ENCODE assay signal across 8 mouse cellular contexts in genomic region chr7:4513236-4513635, GRCm38 (mm10). TPM values are rescaled to one million over a fixed set of nuclear protein-coding genes. Genes with fewer than 3 reads are reported as not detected.
A peak's percentile ranks its signal among the peaks of the same experiment; 100 is the strongest.
DNase-seq lines count a peak whose midpoint lies in the region; ATAC-seq lines count a peak whose summit lies in the region.

No protein-coding gene starts in this region.

- peak; percentile 94 for DNase-seq in heart, adult 11 months
- DNase-seq in heart, adult 9 months (ENCODE audit: low spot score in 2 of 2): no peak
- DNase-seq in CD4-positive, CD25-positive, alpha-beta regulatory T cell, adult 2 months (ENCODE audit: low read depth, low spot score): peak; percentile 82
- peak; percentile 56 for DNase-seq in c-Kit-positive CD71-positive TER-119-negative erythroid progenitor cells, embryonic 14.5 days (ENCODE audit: low read depth)
- peak; percentile 50 for DNase-seq in lung, postnatal 36 days
- DNase-seq in thymus, postnatal 36 days: peak; percentile 26 to 33
- no peak for DNase-seq in cerebellum, adult 11-12 months

- peak; percentile 58 to 62; a peak in 2 of 4 replicates for ATAC-seq in hematopoietic stem cell, adult 5-6 weeks (replicated peaks in 1 of 2; ENCODE audit: insufficient read depth in 1 of 2, low FRiP score in 2 of 2, low TSS enrichment in 1 of 2, low read depth in 1 of 2, poor library complexity in 2 of 2, severe bottlenecking in 2 of 2)

RNA-seq across cellular contexts. Expression of gene Tnnt1, which starts 2.9 kb away (rescaled TPM):
- total RNA-seq in hematopoietic stem cell, adult 5-6 weeks (2017): 8.2 and 11.1 TPM in 2 replicates

RNA-seq across cellular contexts. Expression of gene Tnni3, which starts 10.8 kb away (rescaled TPM):
- 7.0 and 7.1 TPM in 2 replicates for total RNA-seq in hematopoietic stem cell, adult 5-6 weeks (2017)

RNA-seq across cellular contexts. Expression of gene Ppp1r12c, which starts 11.8 kb away (rescaled TPM):
- 134 and 190 TPM in 2 replicates for total RNA-seq in hematopoietic stem cell, adult 5-6 weeks (2017)

RNA-seq across cellular contexts. Expression of gene Dnaaf3, which starts 19.0 kb away (rescaled TPM):
- 2.4 and 2.6 TPM in 2 replicates for total RNA-seq in hematopoietic stem cell, adult 5-6 weeks (2017)

RNA-seq across cellular contexts. Expression of gene Syt5, which starts 34.1 kb away (rescaled TPM):
- total RNA-seq in hematopoietic stem cell, adult 5-6 weeks (2017): 1.0 TPM in 1 of 2 replicates, not detected in the other

Comparison
In these comparisons a context has a peak if more than half of its experiments do, and no peak if none do; other contexts are left out.
1. DNase-seq: peak in heart, adult 11 months (single experiment), CD4-positive, CD25-positive, alpha-beta regulatory T cell, adult 2 months (single experiment), c-Kit-positive CD71-positive TER-119-negative erythroid progenitor cells, embryonic 14.5 days (single experiment), lung, postnatal 36 days (single experiment) and thymus, postnatal 36 days (2 of 2); none in heart, adult 9 months (0 of 2) and cerebellum, adult 11-12 months (single experiment).